Mouse (Mus musculus) neural tube, embryonic 12.5 days (tissue): ENCODE data around the gene Nr2c2ap. TPM values are rescaled to one million over a fixed set of nuclear protein-coding genes. Genes with fewer than 3 reads are reported as not detected.

Experiments
- ATAC-seq: fragments of 200-750 bp; cut with Nextera tagmentation; 2 replicates; pipeline ENCODE4 v1.8.0; 2017; ENCODE audit warnings: low read depth, mild to moderate bottlenecking, moderate TSS enrichment, moderate library complexity; ENCODE audit not compliant: low FRiP score
- H3K27ac ChIP-seq: fragments of 300-500 bp; sonication (generic); 2 replicates; pipeline ENCODE4 v1.5.1; 2016
- H3K27me3 ChIP-seq: fragments of 300-500 bp; sonication (generic); replicated peaks from 2 replicates; pipeline ENCODE4 v1.6.1; 2016; ENCODE audit warnings: mild to moderate bottlenecking
- H3K36me3 ChIP-seq: fragments of 300-500 bp; sonication (generic); 2 replicates; pipeline ENCODE4 v1.6.1; 2016; ENCODE audit warnings: mild to moderate bottlenecking
- H3K4me1 ChIP-seq: fragments of 300-500 bp; sonication (generic); 2 replicates; pipeline ENCODE4 v1.6.1; 2016
- H3K4me2 ChIP-seq: fragments of 300-500 bp; sonication (generic); replicated peaks from 2 replicates; pipeline ENCODE4 v1.6.1; 2016; ENCODE audit warnings: mild to moderate bottlenecking
- H3K4me3 ChIP-seq: fragments of 300-500 bp; sonication (generic); 2 replicates; pipeline ENCODE4 v1.5.1; 2016
- H3K9ac ChIP-seq: fragments of 300-500 bp; sonication (generic); 2 replicates; pipeline ENCODE4 v1.6.1; 2016; ENCODE audit warnings: mild to moderate bottlenecking
- H3K9me3 ChIP-seq: fragments of 300-500 bp; sonication (generic); 2 replicates; pipeline ENCODE4 v1.6.1; 2016; ENCODE audit warnings: mild to moderate bottlenecking
- WGBS: fragments of 180-500 bp; shearing (Covaris S2); methylation state at CpG from one replicate; pipeline ENCODE4 v1.1.7; 2016; 5-methylcytosine and 5-hydroxymethylcytosine counted together
- polyA plus RNA-seq: library from polyadenylated mRNA; unstranded; fragments of >200 nt; fragmentation: Nextera tagmentation; extraction: Ambion mirVana; gene quantifications from 2 replicates; pipeline ENCODE4 v1.2.1, GENCODE M21; 2016

The Nr2c2ap gene
- polyA plus RNA-seq, result 29.2 and 32.0 TPM in 2 replicates

- Histone ChIP-seq H3K9ac (peak within 1 kb of the TSS; percentile 70), H3K9me3 (no peaks in the 10 kb centered on the region), H3K36me3 (peaks cover 38% of the 10 kb centered on the region), H3K27ac (no peak within 1 kb of the TSS), H3K4me3 (peak within 1 kb of the TSS; percentile 72), H3K27me3 (no peaks in the 10 kb centered on the region), H3K4me2 (peak within 1 kb of the TSS; percentile 87), H3K4me1 (peaks cover 12% of the 10 kb centered on the region)
- ATAC-seq, result peak; percentile 84
- 2% methylated on average over 37 of the region's 37 CpGs for WGBS
Measured at GRCm38 (mm10) chr8:70131166-70131883, at the start of gene Nr2c2ap. Gene Nr2c2ap (plus strand): TSS chr8:70131333.

- Histone ChIP-seq H3K9ac (no peak overlapping the region), H3K4me2 (no peak overlapping the region), H3K36me3 (no peaks in the 10 kb centered on the region), H3K4me1 (peaks cover 18% of the 10 kb centered on the region), H3K27me3 (peaks cover 56% of the 10 kb centered on the region), H3K4me3 (no peak overlapping the region), H3K27ac (no peak overlapping the region), H3K9me3 (no peaks in the 10 kb centered on the region)
- WGBS, result 95% methylated on average over 2 of the region's 2 CpGs
- no peak for ATAC-seq
Measured at GRCm38 (mm10) chr8:70081976-70082375, 49.2 kb upstream of the Nr2c2ap start.

GRCm38 (mm10) chr8:70083285-70083684 is 47.8 kb upstream of the Nr2c2ap start, which contains the start of gene Hapln4:
Gene Hapln4 (plus strand): TSS chr8:70083457.
- Histone ChIP-seq H3K9ac (peak within 1 kb of the TSS; percentile 29; the same call in 1 of the 2 replicates), H3K27ac (no peak within 1 kb of the TSS), H3K27me3 (peaks cover 69% of the 10 kb centered on the region), H3K4me3 (peak within 1 kb of the TSS; percentile 37), H3K4me2 (peak within 1 kb of the TSS; percentile 69), H3K4me1 (peaks cover 26% of the 10 kb centered on the region), H3K36me3 (no peaks in the 10 kb centered on the region), H3K9me3 (no peaks in the 10 kb centered on the region)
- no peak for ATAC-seq
- under 1% methylated on average over 26 of the region's 26 CpGs for WGBS

- Histone ChIP-seq H3K27ac (no peak overlapping the region), H3K9me3 (no peaks in the 10 kb centered on the region), H3K27me3 (peaks cover 80% of the 10 kb centered on the region), H3K4me1 (peaks cover 30% of the 10 kb centered on the region), H3K9ac (peak overlapping the region; percentile 29; the same call in 1 of the 2 replicates), H3K4me2 (peak overlapping the region; percentile 69), H3K4me3 (peak overlapping the region; percentile 37), H3K36me3 (no peaks in the 10 kb centered on the region)
- ATAC-seq, result 0 out of 2 replicates have a peak, but pooled peaks have one; percentile 14
- 1% methylated on average over 70 of the region's 71 CpGs for WGBS
Measured at GRCm38 (mm10) chr8:70084191-70085065, 46.7 kb upstream of the Nr2c2ap start.

- ATAC-seq, result no peak
- Histone ChIP-seq H3K4me3 (no peak overlapping the region), H3K9ac (no peak overlapping the region), H3K9me3 (no peaks in the 10 kb centered on the region), H3K4me2 (no peak overlapping the region), H3K36me3 (no peaks in the 10 kb centered on the region), H3K27ac (no peak overlapping the region), H3K4me1 (peaks cover 39% of the 10 kb centered on the region), H3K27me3 (peaks cover 90% of the 10 kb centered on the region)
- WGBS, result 35% methylated on average over 1 of the region's 1 CpGs
Measured at GRCm38 (mm10) chr8:70086151-70086550, 45.0 kb upstream of the Nr2c2ap start.

GRCm38 (mm10) chr8:70087237-70087636 is 43.9 kb upstream of the Nr2c2ap start:
- Histone ChIP-seq H3K4me3 (no peak overlapping the region), H3K4me1 (peaks cover 39% of the 10 kb centered on the region), H3K36me3 (no peaks in the 10 kb centered on the region), H3K9ac (no peak overlapping the region), H3K27ac (no peak overlapping the region), H3K27me3 (peaks cover 82% of the 10 kb centered on the region), H3K9me3 (no peaks in the 10 kb centered on the region), H3K4me2 (no peak overlapping the region)
- ATAC-seq, result no peak
- 7% methylated on average over 7 of the region's 7 CpGs for WGBS

- no peaks in the 10 kb centered on the region for H3K9me3 ChIP-seq
- peak; percentile 54; the same call in 1 of the 2 replicates for ATAC-seq
- H3K4me2 ChIP-seq, result peak overlapping the region; percentile 64
- WGBS, result 4% methylated on average over 56 of the region's 56 CpGs
- H3K36me3 ChIP-seq, result no peaks in the 10 kb centered on the region
- H3K4me3 ChIP-seq, result peak overlapping the region; percentile 28
- H3K9ac ChIP-seq, result peak overlapping the region; percentile 13
- peaks cover 74% of the 10 kb centered on the region for H3K27me3 ChIP-seq
- peaks cover 39% of the 10 kb centered on the region for H3K4me1 ChIP-seq
- H3K27ac ChIP-seq, result no peak overlapping the region
Measured at GRCm38 (mm10) chr8:70087836-70088650, 43.1 kb upstream of the Nr2c2ap start.

GRCm38 (mm10) chr8:70089296-70089960 is 41.7 kb upstream of the Nr2c2ap start:
- ATAC-seq, result peak; percentile 37
- H3K27me3 ChIP-seq, result peaks cover 62% of the 10 kb centered on the region
- H3K4me1 ChIP-seq, result peaks cover 26% of the 10 kb centered on the region
- H3K9ac ChIP-seq, result no peak overlapping the region
- no peak overlapping the region for H3K4me3 ChIP-seq
- H3K4me2 ChIP-seq, result no peak overlapping the region; the same call in 1 of the 2 replicates
- H3K9me3 ChIP-seq, result no peaks in the 10 kb centered on the region
- peaks cover 3% of the 10 kb centered on the region; the same call in 1 of the 2 replicates for H3K36me3 ChIP-seq
- no peak overlapping the region for H3K27ac ChIP-seq
- WGBS, result 40% methylated on average over 9 of the region's 9 CpGs

GRCm38 (mm10) chr8:70092786-70093185 is 38.3 kb upstream of the Nr2c2ap start:
- H3K27ac ChIP-seq, result no peak overlapping the region; the same call in 1 of the 2 replicates
- ATAC-seq, result no peak
- no peaks in the 10 kb centered on the region for H3K9me3 ChIP-seq
- 68% methylated on average over 8 of the region's 8 CpGs for WGBS
- no peak overlapping the region for H3K4me3 ChIP-seq
- no peak overlapping the region for H3K9ac ChIP-seq
- H3K27me3 ChIP-seq, result peaks cover 29% of the 10 kb centered on the region
- H3K4me2 ChIP-seq, result no peak overlapping the region
- H3K4me1 ChIP-seq, result peaks cover 17% of the 10 kb centered on the region
- peaks cover 35% of the 10 kb centered on the region for H3K36me3 ChIP-seq

GRCm38 (mm10) chr8:70099276-70099675 is 31.9 kb upstream of the Nr2c2ap start:
- Histone ChIP-seq H3K4me2 (no peak overlapping the region), H3K9me3 (0 out of 2 replicates have a peak, but pooled peaks cover 3% of the 10 kb centered on the region), H3K27ac (no peak overlapping the region), H3K9ac (no peak overlapping the region), H3K4me1 (no peaks in the 10 kb centered on the region), H3K4me3 (no peak overlapping the region), H3K27me3 (0 out of 2 replicates have a peak, but pooled peaks cover 2% of the 10 kb centered on the region), H3K36me3 (peaks cover 96% of the 10 kb centered on the region)
- 78% methylated on average over 8 of the region's 8 CpGs for WGBS
- no peak for ATAC-seq

GRCm38 (mm10) chr8:70100241-70100640 is 30.9 kb upstream of the Nr2c2ap start:
- no peak for ATAC-seq
- Histone ChIP-seq H3K4me3 (no peak overlapping the region), H3K4me2 (no peak overlapping the region), H3K9ac (no peak overlapping the region), H3K27me3 (no peaks in the 10 kb centered on the region), H3K36me3 (peaks cover 92% of the 10 kb centered on the region), H3K9me3 (0 out of 2 replicates have a peak, but pooled peaks cover 3% of the 10 kb centered on the region), H3K27ac (no peak overlapping the region), H3K4me1 (no peaks in the 10 kb centered on the region)
- WGBS, result 85% methylated on average over 8 of the region's 8 CpGs
